Mouse (Mus musculus) forelimb bud, embryonic 11.5 days (tissue): Measurements from ENCODE around the gene Dop1a.

ENCODE experiments used
- DNase-seq: peaks from one replicate; pipeline ENCODE4 v3.0.0-alpha.2; 2012; ENCODE audit warnings: low read depth, low spot score

Gene Dop1a

DNA sequence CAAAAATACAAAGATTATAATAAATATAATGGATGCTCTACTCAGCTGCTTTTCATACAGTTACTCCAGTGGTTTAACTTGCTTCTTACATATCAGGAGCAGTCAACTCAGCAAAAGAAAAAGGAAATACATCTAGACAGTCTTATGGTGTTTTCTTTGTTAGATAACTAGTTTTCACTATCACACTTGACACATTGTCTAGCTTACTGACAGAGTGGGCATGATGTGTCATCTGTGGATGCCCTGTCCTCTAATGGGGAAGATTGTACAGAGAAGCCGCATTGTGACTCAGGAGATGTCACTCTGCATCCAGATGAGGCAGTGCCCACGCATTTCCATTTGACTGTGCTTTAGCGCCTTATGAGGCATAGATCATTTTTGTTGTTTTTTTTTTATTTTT is 32.1 kb downstream of the Dop1a start:
- DNase-seq: no peak

DNA sequence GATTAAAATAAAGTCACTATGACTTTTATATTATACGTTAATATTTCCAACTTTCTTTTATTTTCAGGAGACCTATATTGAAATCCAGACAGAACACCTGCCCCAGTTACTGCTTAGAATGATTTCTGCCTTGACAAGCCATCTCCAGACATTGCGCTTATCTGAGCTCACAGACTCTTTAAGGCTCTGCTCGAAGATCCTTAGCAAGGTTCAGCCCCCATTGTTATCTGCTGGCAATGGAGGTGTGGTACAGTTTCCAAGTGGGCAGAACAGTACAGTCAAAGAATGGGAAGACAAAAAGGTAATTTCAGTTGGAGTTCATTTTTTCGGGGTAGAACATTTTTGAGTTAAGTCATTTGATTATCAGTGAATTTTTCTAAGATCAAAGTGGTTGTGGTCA is 40.5 kb downstream of the Dop1a start:
- no peak for DNase-seq

DNA sequence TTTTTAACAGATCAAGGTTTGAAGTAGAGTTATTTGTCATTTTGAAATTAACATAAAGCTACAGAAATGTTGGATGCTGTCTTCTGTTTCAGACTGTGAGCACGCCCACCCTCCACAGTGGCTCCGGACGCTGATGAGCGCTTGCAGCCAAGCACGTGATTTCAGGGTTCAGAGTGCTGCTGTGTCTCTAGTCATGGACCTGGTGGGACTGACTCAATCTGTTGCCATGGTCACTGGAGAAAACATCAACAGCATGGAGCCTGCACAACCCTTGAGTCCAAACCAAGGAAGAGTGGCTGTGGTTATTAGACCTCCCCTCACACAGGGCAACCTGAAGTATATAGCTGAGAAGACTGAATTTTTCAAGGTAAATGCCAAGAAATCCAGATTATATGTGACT is 46.8 kb downstream of the Dop1a start:
- DNase-seq: no peak

DNA sequence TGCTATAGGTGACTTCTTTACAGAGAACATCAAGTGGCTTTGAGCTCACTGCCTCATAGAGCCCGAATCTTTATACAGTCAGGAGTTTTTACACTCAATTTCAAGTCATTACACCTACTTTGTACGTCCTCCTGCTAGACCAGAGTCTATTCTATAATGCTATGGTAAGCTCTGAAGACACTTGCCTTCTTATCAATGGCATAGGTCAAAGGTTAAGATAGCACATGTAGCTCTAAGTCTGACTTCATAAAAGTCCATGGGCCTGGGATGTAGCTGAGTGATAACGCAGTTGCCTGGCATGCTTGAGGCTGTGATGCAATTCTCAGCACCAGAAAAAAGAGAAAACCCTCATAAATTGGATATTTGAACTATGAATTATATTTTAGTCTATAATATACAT is 47.4 kb downstream of the Dop1a start:
- no peak for DNase-seq

DNA sequence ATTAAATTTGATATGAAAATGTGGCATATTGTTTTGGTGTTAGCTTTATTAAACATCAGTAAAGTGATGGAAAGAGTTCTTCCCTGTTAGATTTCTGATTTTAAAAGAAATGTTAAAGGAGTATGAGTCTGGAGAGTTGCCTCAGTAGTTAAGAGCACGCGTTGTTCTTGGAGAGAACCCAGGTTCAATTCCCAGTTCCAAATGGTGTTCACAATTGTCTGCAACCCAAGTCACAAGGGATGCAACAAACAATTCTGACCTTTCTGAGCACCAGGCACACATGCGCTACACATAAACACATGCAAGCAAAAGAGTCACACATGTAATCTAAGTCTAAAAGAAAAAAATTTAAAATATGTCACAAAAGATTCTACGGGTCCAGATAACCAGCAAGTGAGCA is 47.8 kb downstream of the Dop1a start:
- no peak for DNase-seq

DNA sequence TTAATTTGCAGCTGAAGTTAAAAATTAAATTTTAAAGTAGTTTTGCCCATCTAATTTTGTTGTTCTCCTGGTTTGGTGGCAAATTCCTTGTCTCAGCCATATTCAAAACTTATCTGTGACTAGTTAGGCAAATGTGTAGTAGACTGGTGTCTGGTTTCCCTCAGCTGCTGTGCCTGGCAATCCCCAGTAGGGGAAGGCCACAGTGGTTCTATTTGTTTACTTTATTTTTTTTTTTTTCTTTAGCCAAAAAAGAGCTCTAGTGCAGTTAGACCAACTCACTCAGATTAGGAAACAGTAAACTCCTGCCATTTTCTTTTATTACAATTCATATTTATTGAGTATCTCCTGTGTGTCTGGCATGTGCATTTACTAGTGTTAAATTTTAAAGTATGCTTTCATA is 55.4 kb downstream of the Dop1a start:
- no peak for DNase-seq

DNA sequence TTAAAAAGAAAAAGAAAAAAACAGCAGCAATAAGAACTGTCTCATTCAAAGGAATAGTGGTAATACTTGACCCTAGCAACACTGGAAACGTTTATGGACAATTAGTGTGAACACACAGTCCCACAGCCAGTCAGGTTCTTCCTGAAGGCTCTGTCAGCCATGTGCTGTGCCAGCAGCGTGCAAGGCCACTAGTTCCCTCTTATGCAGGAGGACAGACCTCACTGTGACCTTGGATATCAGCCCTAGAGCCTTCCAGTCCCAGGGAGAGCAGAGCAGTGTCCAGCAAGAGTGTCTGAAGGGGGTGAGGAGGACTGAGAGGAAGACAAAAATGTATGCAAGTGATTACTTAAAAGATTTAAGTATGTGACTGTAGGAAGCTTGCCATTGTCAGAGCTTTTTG is 58.6 kb downstream of the Dop1a start:
- no peak for DNase-seq

DNA sequence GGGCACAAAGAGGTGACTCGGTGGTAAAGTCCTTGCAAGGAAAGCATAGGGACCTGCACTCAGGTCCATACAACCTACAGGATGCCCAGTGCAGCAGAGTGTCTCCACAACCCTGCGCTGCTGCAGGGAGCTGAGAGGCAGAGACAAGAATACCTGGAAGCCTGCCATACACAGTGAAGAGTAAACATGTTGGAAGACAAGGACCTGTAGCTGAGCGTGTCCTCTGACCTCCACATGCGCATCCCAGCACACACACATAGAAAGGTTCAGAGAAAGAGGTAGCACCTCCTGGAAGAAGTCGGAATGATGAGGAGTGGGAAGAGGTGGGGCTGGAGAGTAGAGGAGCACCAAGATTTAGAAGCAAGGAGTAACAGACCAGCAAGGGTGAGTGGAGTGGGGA is 67.1 kb downstream of the Dop1a start:
- no peak for DNase-seq

DNA sequence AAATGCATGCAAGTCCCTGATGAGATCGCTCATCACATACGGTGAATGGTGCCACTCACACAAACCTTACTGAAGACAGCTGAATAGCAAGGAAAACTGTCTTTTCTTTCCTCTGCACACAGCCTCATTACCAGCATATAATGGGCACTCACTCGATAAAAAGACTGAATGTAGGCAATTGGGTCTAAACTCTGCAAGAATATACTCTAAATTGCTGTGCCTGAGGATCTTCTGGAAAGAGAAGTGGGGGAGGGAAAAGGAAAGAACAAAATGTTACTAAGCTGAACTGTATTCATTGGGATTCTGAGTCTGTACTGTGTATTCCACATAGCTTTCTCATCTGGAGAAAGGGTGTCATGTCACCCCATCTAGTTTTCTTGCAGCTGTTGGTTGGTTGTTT is 76.5 kb downstream of the Dop1a start:
- DNase-seq: no peak

DNA sequence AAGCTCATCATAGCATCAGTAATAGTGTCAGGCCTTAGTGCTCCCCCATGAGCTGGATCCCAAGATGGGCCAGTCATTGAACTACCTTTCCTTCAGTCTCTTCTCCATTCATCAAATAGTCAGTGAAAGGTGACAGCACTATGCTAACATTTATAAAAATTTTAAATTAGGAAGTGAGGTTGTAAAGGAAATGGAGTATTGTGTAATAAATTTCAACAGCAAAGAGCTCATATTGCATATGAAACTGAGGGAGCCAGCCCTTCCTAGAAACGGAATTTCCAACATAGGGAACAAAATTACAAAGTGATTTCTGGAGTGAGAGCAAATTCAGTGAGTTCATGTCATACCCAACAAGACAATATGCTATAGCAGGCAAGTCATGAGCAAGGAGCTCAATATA is 77.6 kb downstream of the Dop1a start:
- no peak for DNase-seq

DNA sequence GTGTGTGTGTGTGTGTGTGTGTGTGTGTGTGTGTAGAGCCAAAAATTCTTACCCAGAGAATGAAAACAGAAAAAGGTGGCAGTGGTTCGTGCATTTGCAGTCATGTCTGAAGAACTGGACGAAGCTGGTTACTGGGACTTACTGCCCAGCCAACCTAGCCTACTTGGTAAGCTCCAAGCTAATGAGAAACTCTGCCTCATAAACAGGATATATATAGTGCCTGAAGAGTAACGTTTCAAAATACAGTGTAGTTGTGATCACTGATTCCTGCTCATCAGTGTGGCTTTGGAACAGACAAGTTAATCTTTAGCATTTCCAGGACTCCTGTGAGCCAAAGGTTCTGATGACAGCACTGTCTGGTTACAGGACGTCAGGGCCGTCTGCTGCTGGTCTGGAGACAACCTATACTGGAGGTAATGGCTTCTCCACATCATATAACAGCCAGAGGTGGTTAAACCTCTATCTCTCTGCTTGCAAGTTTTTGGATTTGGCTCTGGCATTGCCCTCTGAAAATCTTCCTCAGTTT is 82.7 kb downstream of the Dop1a start:
- DNase-seq: no peak

DNA sequence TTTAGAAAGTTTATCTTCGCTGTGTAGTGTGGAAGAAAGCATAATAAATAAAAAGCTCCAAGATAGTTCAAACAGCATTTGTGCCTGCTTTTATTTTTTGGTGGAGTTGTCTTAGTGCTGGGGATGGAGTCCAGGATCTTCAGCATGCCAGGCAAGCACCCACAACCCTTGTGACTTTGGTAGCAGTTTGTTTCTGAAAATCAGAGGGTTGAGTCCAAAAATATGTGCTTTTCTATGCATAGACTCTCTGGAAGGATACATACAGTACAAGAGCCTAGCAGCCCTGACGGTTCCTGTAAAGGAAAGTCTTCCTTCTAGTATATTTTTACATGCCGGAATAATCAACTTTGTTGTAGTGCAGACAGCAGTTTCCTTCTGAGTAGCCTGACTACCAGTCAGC is 83.8 kb downstream of the Dop1a start:
- DNase-seq: no peak

DNA sequence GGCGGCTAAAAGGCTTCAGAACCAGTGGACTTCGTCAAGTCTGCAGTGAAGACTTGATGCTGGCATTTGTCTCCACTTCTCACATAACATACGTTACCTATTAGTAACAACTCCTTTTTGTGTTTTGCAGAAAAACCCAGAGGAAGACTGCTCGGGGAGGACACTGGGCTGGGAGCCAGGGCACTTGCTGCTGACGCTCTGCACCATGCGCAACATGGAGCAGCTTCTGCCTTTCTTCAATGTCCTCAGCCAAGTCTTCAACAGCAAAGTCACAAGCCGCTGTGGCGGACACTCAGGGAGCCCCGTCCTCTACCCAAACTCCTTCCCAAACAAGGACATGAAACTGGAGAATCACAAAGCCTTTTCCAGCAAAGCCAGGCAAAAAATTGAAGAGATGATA is 86.9 kb downstream of the Dop1a start:
- DNase-seq: no peak

DNA sequence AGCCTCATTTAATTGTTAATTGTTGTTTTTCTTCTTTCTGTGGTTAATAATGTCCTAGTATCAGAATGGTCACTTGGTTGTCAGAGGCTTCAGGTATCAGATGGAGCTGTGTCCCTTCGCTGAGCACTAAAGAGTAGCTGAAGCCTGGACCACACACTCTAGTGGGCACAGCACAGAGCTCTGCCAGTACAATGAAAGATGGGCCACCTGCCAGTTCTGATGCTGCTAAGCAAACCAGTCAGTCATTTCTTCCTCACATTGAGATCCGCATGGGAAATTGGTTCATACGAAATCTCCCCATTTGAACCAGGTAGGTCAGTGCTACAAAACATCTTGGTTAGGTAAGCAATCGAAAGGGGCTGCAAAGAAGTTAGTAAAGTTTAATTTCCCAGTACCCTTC is 87.7 kb downstream of the Dop1a start:
- no peak for DNase-seq

DNA sequence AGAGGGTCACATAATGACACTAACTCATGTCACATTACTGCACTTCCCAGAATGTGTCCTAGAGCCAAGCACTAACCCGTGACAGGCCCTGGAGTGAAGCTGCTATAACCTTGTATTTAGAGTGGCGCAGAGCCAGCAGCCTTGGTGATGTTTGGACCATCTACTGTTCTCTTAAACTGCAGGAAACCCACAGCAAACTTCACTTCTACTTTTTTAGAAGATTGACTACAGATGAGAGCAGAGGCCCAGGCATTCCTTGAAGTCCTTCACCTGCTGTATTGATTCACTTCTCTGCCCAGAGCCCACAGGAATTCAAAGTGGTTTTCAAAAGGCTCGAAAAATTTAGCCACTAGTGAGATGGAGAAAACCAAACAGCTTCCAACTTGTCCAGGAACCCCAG is 93.6 kb downstream of the Dop1a start:
- no peak for DNase-seq

DNA sequence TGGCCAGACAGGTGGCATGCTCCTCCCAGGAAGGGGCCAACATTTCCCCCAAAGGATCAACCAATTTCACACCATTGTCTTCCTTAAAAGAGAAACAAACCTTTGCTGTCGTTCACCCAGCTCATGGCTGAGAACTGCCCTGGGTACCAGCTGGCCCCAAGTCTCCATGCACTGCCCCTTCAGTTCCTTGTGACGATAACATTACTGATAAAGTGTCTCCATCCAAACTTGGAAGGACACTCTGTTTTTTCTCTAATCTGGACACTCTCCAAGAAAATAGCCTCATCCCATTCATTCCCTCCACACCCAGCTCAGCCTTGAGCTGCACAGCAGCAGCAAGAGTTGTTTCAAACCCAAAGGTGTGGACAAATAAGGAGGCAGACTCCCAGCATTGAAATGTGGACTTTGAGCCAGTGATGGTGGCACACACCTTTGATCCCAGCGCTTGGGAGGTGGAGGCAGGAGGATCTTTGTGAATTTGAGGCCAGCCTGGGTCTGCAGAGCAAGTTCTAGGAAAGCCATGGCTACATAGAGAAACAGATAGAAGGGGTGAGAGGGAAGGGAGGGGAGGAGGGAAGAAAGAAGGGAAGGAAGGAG is 102.5 kb downstream of the Dop1a start:
- no peak for DNase-seq

DNA sequence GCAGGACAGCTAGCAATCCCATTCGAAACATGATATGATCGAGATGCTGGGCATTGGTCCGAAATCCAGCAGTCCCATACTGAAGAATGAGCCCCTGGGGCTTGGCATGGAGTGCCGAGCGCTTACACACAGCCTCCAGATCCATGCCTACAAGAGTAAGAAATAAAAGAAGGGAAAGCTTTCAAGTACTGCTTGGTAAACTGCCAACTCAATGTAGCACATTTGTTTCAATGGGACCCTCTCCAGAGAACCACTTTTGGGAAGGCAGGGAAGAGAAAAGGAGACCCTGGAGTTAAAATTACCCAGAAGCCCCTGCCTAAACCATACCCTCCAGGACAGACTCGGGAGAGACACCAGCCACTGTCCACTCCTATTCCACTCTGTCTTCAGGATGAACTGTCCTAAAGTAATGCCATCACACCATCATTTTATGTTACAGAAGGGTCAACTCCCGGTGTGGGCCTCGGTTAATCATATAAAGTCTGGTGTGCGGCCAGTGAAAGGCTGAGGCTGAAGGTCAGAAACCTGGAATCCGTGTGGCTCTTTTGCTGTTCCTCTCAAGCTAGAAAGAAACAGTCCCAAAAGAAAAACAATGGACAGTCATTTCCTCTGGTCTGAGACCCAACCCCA is 103.4 kb downstream of the Dop1a start:
- no peak for DNase-seq

DNA sequence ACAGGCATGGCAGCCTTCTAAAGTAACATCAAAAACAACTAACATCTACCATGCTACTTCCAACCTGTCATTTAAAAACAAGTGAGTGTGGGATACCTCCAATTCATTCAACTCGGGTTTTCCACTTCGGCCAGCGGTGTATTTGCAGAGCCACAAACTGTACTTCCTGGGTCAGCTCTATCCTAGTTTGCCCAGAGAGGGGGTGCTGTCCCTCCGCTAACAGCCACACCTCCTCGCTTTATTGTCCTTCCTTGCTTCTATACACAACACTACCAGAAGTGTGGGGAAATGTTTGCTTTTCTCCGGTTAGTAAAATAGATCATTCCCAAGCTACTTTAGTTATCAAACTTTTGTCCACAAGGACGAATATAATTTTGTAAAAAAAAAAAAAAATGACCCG is 104.0 kb downstream of the Dop1a start:
- DNase-seq: no peak

DNA sequence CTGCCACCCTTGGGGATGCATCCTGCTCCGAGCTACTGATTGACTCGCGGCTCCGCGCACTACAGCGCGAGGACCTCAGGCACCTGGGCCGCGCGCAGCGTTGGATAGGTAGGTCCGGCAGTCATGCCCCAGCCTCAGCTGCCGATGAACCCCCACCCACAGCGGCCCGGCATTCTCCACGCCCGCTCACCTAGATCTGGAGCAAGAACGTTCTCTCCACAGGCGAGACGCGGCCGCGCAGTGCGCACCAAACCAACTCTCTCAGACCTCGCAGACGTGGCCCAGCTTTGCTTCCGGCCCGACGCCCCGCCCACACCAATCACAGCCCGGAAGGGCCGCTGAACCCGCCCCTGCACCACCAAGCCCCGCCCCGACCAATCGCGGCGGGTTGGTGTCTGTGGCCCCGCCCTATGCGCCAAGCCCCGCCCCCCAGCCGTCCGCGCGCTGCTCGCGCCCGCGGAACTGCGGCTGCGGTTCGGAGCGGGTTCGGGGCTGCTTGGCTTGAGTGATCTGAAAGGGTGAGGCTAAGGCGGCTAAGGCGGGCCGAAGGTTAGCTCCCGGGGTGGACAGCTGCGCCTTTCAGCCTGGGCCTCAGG is 104.7 kb downstream of the Dop1a start, which contains the start of the genes Pgm3 and Rwdd2a:
TSS of gene Pgm3 (minus strand) at position 303 of the 596 bp plus-strand sequence.
TSS of gene Rwdd2a (plus strand) at position 452 of the 596 bp plus-strand sequence.
- peak; percentile 87 for DNase-seq

DNA sequence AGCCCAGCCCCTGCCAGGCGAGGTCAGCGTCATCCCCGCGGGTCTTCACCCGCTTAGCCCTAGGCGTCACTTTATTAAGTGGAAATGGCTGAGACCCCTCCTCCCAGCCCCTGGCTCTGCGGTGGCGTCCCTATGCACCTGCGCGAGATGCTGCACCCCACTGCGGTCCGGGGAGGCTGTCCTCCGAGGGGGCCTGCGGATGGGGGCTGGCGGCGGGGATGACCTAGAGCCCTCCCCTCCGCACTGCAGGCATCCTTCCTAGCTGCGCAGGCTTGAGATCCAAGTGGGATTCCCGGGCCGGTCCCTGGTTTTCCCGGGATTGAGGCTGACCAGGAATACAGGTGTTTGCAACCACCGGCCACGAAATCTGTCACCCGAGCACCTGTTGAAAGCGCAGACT is 105.2 kb downstream of the Dop1a start:
- no peak for DNase-seq

DNA sequence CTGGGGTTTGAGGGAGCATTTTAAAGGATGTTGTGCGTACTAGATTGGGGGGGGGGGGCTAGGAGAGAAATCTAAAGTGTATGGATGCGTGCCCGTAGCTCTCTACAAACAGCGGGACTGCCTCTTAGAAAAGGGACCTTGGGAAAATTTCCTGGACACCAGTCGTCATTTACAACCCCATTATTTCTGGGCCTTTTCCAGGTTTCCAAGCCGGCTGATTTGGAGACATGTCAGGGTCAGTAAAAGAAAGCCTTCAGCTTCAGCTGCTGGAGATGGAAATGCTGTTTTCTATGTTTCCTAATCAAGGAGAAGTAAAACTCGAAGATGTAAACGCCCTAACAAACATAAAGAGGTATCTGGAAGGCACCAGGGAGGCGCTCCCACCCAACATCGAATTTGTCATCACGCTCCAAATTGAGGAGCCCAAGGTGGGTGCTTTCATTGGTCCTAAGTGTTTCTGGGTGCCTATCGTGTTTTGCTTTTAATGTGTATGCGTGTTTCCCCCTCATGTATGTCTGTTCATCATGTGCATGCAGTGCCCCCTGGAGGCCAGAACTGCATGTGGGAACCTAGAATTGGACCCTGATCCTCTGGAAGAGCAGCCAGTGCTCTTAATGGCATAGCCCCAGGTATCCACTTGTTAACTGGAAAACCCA is 105.8 kb downstream of the Dop1a start:
- DNase-seq: peak; percentile 79

DNA sequence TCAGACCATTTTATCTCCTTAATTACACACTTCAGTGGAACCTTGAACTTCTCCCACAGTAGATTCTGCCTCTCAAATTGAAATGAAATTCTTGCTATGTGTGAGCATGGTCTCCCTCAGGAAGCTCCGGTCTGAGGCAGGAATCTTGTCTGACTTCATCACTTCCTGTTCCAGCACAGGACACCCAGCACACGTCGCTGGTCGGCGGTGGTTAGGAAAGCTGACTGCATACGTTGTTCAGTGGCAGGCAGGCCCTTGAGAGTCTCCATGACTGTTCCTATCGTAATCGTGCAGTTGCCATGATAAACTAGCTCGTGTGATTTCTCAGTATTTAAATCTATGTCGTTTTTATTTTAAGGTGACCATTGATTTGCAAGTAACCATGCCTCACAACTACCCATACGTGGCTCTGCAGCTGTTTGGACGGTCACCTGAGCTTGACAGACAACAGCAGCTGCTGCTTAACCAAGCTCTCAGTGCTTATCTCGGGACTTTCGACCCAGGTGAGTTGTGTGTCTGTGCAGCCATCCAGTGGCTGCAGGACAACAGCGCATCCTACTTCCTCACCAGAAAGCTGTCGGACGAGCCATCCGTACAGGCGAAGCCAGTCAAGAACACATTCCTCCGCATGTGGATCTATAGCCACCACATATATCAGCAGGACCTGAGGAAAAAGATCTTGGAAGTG is 106.8 kb downstream of the Dop1a start:
- no peak for DNase-seq
